Mouse (Mus musculus) lung, adult 2 months (tissue): ENCODE data around the gene Rel. TPM values are rescaled to one million over a fixed set of nuclear protein-coding genes. Genes with fewer than 3 reads are reported as not detected.
A peak's percentile ranks its signal among the peaks of the same experiment; 100 is the strongest.
"Not testable (repeated sequence)": the region's sequence is repeated elsewhere in the genome, so short reads cannot be mapped to it uniquely, and the experiment has no call there.

ENCODE experiments used
- DNase-seq: peaks from one replicate; pipeline ENCODE4 v3.0.0; 2022
- H3K4me1 ChIP-seq: fragments of 200-500 bp; 2 replicates; pipeline ENCODE4 v1.6.1; 2011; ENCODE audit warnings: low read length; ENCODE audit not compliant: control insufficient read depth, insufficient read depth
- H3K4me3 ChIP-seq: fragments of 200-500 bp; replicated peaks from 2 replicates; pipeline ENCODE3; 2011; ENCODE audit warnings: low read depth, mild to moderate bottlenecking, control low read depth, low read length; ENCODE audit errors: extremely low read depth
- CTCF ChIP-seq: fragments of 200-500 bp; IDR thresholded peaks from 2 replicates; pipeline ENCODE4 v1.5.1; 2011; ENCODE audit warnings: mild to moderate bottlenecking, low read length, control low read depth; ENCODE audit not compliant: insufficient read depth
- POLR2A ChIP-seq: fragments of 200-500 bp; IDR thresholded peaks from 2 replicates; pipeline ENCODE4 v1.6.1; 2011; ENCODE audit warnings: low read depth, mild to moderate bottlenecking, control low read depth, low read length, borderline replicate concordance; ENCODE audit errors: extremely low read depth
- WGBS: fragments of 180-500 bp; shearing (Covaris S2); methylation state at CpG from one replicate; pipeline ENCODE4 v1.1.7; 2018; 5-methylcytosine and 5-hydroxymethylcytosine counted together
- polyA plus RNA-seq: library from polyadenylated mRNA; depleted of rRNA; stranded (reverse); fragments of >200 nt; gene quantifications from 2 replicates; pipeline ENCODE4 v1.2.3, GENCODE M21; 2012; rRNA removed

Rel gene
- polyA plus RNA-seq, result 2.5 and 4.1 TPM in 2 replicates

GRCm38 (mm10) chr11:23770760-23771506 lies at the start of gene Rel:
Gene Rel, minus strand, starts transcription at chr11:23770970.
- no peaks in the 10 kb centered on the region; the same call in 1 of the 2 replicates for H3K4me1 ChIP-seq
- under 1% methylated on average over 87 of the region's 88 CpGs for WGBS
- TF ChIP-seq POLR2A (peak; percentile 80; the same call in 1 of the 2 replicates), CTCF (no peak)
- H3K4me3 ChIP-seq, result peak within 1 kb of the TSS; percentile 92
- DNase-seq, result peak; percentile 93

- no peak for TF ChIP-seq POLR2A
- no peak for TF ChIP-seq CTCF
- Histone ChIP-seq H3K4me3 (no peak overlapping the region), H3K4me1 (no peaks in the 10 kb centered on the region)
- 69% methylated on average over 1 of the region's 1 CpGs for WGBS
- no peak for DNase-seq
Observed at GRCm38 (mm10) chr11:23818745-23819144, 48.0 kb upstream of the Rel start.

GRCm38 (mm10) chr11:23810741-23811140 lies 40.0 kb upstream of the Rel start:
- H3K4me1 ChIP-seq, result no peaks in the 10 kb centered on the region
- H3K4me3 ChIP-seq, result no peak overlapping the region
- 39% methylated on average over 2 of the region's 2 CpGs for WGBS
- TF ChIP-seq CTCF (no peak), POLR2A (no peak)
- DNase-seq, result no peak

- Histone ChIP-seq H3K4me1 (no peaks in the 10 kb centered on the region), H3K4me3 (no peak overlapping the region)
- WGBS, result 62% methylated on average over 3 of the region's 3 CpGs
- DNase-seq, result no peak
- TF ChIP-seq CTCF, result no peak
- no peak for TF ChIP-seq POLR2A
Observed at GRCm38 (mm10) chr11:23805716-23806115, 34.9 kb upstream of the Rel start.

- H3K4me1 ChIP-seq, result no peaks in the 10 kb centered on the region
Observed at GRCm38 (mm10) chr11:23803136-23803535, 32.4 kb upstream of the Rel start.

GRCm38 (mm10) chr11:23802256-23802655 lies 31.5 kb upstream of the Rel start:
- H3K4me3 ChIP-seq, result no peak overlapping the region
- WGBS, result 82% methylated on average over 1 of the region's 1 CpGs
- TF ChIP-seq CTCF (no peak), POLR2A (no peak)
- no peaks in the 10 kb centered on the region for H3K4me1 ChIP-seq
- DNase-seq, result no peak

More at GRCm38 (mm10) chr11:23803136-23803535, 32.4 kb upstream of the Rel start:
- no peak overlapping the region for H3K4me3 ChIP-seq
- WGBS, result 75% methylated on average over 7 of the region's 7 CpGs
- TF ChIP-seq CTCF (no peak), POLR2A (no peak)
- DNase-seq, result no peak

GRCm38 (mm10) chr11:23801851-23802250 lies 31.1 kb upstream of the Rel start:
- Histone ChIP-seq H3K4me1 (no peaks in the 10 kb centered on the region), H3K4me3 (no peak overlapping the region)
- TF ChIP-seq CTCF, result no peak
- TF ChIP-seq POLR2A, result no peak
- 39% methylated on average over 7 of the region's 7 CpGs for WGBS
- DNase-seq, result no peak

GRCm38 (mm10) chr11:23783677-23784076 lies 12.9 kb upstream of the Rel start:
- DNase-seq, H3K4me1 ChIP-seq, H3K4me3 ChIP-seq: not testable (repeated sequence)
- WGBS, result 89% methylated on average over 5 of the region's 5 CpGs

- WGBS, result 88% methylated on average over 5 of the region's 5 CpGs
- DNase-seq, result no peak
- H3K4me1 ChIP-seq, result no peaks in the 10 kb centered on the region
- no peak overlapping the region for H3K4me3 ChIP-seq
- TF ChIP-seq POLR2A (no peak), CTCF (no peak)
Observed at GRCm38 (mm10) chr11:23783085-23783484, 12.3 kb upstream of the Rel start.

- no peak for DNase-seq
- 30% methylated on average over 3 of the region's 3 CpGs for WGBS
- no peak overlapping the region for H3K4me3 ChIP-seq
- no peaks in the 10 kb centered on the region for H3K4me1 ChIP-seq
- TF ChIP-seq POLR2A (no peak), CTCF (no peak)
Observed at GRCm38 (mm10) chr11:23782038-23782437, 11.3 kb upstream of the Rel start.
